Mouse (Mus musculus) layer of hippocampus, adult 9-10 months (tissue): ENCODE results near the gene Gm42742.
A peak's percentile ranks its signal among the peaks of the same experiment; 100 is the strongest.

ENCODE experiments used
- DNase-seq: peaks from one replicate; pipeline ENCODE4 v3.0.0; 2022; ENCODE audit warnings: low spot score

Gene Gm42742

DNA sequence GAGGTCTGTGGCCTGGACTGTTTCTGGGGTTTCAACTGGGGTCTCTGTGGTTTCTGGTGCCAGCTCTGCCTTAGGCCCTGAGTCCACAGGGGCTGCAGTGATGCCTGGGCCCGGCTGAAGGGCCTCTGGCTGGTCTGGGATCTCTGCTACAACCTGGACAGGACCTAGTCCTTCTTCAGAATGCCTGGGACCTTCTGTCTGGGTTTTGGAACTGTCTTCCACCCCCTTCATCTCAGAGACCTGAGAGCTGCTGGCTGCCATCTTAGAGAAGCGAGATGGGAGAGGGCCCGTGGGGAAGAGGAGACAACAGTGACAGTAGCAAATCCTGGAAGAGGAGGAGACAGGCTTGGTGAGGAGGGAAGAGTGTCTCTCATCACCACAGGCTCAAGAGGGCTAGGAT lies 866 bp downstream of the Gm42742 start:
- DNase-seq = no peak

DNA sequence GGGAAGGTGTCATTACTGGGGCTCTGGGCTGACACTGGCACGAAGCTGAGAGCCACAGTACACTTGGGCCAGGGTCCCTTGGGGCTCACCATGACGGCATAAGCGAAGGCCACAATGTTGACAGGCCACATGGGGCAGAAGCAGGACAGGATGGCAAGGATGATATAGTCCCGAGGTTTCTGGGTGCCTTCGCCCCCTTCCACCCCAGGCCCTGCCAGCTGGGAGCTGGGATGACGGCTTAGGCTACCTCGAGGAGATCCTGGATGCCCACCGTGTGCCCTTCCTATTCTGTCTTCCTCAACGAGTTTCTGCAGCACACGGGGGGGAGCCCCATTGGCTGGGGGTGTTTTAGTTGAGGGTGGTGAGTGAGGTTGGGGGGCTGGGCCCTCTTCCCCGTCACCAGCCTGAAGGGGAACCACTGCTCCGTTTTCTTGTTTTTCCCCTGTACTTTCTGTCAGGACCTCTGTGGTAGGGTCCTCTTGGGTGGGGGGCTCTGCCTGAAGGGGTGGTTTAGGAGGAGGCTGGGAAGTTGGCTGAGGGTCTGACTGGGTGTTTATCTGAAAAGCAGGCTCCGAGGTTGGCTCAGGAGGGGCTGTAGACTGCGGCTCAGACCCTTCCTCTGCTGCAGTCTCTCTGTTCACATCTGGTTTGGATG lies 1.5 kb downstream of the Gm42742 start:
- DNase-seq = no peak

- no peak for DNase-seq
Measured at GRCm38 (mm10) chr7:127018416-127019305, 2.2 kb downstream of the Gm42742 start.

- no peak for DNase-seq
Measured at GRCm38 (mm10) chr7:127017950-127018345, 2.9 kb downstream of the Gm42742 start.

GRCm38 (mm10) chr7:127016971-127017949 lies 3.6 kb downstream of the Gm42742 start, which contains the start of gene Pagr1a:
Gene Pagr1a, minus strand, starts transcription at chr7:127017352.
- peak; percentile 95 for DNase-seq

- DNase-seq = no peak
Measured at GRCm38 (mm10) chr7:127016486-127016938, 4.4 kb downstream of the Gm42742 start.

DNA sequence TGATC lies 4.6 kb downstream of the Gm42742 start, which contains the start of gene Pagr1b:
TSS of gene Pagr1b (minus strand) at position 4 of the 5 bp plus-strand sequence.
- no peak for DNase-seq

DNA sequence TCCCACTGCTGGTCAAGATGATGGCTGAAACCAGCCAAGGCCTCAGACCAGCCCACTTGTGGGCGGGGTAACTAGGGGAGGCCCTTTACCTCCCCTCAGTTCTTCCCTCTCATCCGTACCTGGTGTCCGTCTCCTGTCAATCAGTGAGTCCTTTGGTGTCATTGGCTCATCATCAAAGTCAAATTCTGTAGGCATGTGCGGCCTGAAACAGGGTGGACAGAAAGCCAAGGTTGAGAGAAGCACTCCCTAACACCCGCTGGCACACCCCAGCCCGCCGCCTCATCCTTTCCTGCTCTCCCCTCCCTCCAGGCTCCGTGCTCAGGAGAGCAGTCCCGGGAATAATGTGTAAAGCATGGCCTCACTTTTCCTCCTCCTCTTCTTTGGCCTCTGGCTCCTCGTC lies 4.8 kb downstream of the Gm42742 start:
- DNase-seq = no peak

GRCm38 (mm10) chr7:127014993-127015392 lies 5.9 kb downstream of the Gm42742 start:
- no peak for DNase-seq

DNA sequence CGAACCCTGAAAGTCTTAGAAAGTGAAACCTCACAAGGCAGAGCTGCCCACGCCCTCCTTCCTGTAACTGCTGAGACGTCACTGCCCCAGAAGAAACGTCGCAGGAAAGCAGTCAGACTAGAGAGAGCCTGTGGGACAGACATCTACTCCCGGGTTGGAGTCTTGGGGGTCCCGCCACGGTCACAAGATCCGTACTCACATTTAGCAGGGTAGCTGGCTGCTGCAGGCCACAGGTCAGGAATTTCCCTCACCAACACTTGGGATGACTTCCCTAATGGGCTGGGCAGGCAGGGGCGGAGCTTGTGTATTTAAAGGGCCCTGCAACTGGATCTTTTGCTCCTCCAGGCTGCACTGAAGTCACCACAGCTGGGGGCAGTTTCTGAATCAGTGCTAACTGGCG lies 6.6 kb downstream of the Gm42742 start, which contains the start of gene Mvp:
TSS of gene Mvp (minus strand) at position 302 of the 400 bp plus-strand sequence.
- no peak for DNase-seq

DNA sequence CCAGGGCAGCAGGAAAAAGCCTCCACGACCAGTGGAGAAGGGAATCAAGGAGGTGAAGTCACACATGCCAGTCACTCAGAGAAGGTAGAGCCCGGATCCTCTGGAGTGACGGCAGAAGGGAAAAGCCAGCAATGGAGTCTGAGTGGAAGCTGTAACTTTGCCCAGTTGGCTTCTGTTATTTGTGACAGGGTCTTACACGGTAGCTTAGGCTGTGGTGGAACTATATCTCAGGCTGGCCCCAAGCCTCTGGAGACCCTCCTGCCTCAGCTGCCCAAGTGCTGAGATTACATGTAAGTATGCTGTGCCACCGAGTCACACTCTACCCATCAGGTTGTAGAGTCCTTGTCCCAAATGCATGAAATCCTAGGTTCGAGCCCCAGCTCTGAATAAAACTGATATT lies 7.5 kb downstream of the Gm42742 start:
- no peak for DNase-seq

DNA sequence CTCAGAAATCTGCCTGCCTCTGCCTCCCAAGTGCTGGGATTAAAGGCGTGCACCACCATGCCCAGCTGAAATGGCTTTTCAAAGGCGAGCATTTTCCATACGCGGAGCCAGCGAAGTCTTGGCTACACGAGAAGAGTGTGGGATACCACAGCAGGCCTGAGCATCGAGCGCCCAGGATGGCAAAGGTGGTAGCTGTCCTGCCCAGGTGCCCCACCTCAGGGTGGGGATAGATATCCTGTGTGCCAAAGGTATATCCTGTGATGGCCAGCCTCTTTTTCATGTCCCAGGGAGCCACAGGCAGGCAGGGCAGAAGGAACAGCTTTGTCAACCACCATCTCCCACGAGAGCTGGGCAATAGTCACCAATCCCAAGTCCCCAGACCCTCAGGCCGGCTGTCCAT lies 8.1 kb downstream of the Gm42742 start:
- DNase-seq = no peak

- no peak for DNase-seq
Measured at GRCm38 (mm10) chr7:127012374-127012773, 8.5 kb downstream of the Gm42742 start.

DNA sequence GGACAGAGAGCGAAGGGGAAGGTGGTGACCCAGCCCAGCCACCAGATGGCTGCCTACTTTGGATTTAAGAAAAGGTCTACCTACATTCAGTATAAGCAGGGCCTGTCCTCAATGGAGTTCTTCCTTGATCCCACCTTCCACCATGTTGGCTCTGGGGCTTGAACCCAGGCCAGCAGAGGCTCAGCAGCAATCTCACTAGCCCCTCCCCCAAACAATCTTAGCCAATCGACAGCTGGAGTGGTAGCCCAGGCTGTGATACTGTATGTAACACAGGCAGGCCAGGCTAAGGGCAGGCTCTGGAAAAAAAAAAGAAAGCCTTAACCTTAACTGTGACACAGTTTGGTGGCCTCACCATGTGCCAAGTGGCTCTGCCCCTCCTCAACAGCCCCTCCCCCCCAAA lies 9.2 kb downstream of the Gm42742 start:
- DNase-seq = no peak

- DNase-seq = no peak
Measured at GRCm38 (mm10) chr7:127011051-127011450, 9.8 kb downstream of the Gm42742 start.

DNA sequence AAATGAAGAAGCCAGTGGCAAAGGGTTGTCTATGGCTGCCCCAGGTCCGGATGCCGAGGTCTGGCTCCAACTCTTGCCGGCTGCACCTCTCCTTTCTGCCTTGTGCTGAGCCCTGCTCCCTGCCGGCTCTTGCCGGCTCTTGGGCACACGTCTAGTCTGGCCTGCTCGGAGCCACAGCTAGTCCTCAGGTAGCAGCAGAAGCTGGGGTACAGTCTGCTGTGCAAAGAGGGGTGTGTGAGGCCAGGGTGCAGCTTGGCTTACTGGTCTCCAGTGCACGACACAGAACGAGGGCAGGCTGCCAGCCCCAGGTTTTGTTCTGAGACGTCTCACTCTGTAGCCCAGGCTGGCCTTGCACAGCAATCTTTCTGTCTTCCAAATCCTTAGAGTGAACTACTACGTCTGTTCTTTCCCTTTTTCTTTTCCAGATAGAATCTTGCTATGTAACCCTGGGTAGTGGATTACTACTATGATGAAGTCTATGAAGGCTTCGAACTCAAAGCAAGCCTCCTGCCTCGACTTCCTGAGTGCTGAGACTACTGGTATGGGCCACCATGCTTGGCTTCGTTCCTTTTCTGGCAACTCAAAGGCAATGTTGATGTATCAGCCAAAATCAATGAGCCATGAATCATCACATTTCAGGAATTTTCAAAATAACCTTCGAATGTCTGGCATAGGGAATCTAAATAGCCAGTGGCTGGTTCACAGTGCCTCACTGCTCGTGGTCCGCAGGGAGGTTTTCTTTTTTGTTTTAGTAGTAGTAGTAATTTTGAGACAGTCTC lies 11.4 kb downstream of the Gm42742 start:
- DNase-seq = no peak

- peak; percentile 74 for DNase-seq
Measured at GRCm38 (mm10) chr7:127008239-127009019, 12.5 kb downstream of the Gm42742 start.

DNA sequence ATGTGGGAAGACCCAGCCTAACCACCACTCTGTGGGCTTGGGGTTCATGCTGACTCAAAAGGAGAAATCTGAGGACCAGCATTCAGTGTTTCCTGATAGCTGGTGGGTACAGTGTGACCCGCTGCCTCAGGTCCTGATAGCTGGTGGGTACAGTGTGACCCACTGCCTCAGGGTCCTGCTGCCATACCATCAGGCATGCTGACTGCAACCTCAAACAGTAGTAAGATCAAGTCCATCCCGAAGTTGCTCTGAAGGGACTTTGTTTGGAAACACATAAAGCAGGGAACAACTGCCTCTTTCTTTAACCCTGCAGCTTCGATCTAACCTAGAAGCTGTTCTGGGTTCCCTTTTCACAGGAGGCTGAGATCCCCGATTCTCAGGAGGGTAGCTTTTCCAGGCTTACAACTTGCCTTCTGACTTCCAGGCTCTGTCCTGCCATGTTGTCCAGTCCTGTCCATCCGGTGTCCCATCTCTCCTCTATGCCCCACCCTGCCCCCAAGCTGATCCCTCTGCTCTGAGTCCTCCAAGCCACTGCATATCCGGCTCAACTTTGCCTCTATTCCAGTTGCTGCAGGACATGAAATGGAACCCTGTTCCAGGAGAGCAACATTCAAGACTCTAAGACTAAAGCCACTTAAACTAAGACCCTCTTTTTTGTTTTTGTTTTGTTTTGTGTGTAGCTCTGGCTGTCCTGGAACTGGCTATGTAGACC lies 13.4 kb downstream of the Gm42742 start:
- no peak for DNase-seq

DNA sequence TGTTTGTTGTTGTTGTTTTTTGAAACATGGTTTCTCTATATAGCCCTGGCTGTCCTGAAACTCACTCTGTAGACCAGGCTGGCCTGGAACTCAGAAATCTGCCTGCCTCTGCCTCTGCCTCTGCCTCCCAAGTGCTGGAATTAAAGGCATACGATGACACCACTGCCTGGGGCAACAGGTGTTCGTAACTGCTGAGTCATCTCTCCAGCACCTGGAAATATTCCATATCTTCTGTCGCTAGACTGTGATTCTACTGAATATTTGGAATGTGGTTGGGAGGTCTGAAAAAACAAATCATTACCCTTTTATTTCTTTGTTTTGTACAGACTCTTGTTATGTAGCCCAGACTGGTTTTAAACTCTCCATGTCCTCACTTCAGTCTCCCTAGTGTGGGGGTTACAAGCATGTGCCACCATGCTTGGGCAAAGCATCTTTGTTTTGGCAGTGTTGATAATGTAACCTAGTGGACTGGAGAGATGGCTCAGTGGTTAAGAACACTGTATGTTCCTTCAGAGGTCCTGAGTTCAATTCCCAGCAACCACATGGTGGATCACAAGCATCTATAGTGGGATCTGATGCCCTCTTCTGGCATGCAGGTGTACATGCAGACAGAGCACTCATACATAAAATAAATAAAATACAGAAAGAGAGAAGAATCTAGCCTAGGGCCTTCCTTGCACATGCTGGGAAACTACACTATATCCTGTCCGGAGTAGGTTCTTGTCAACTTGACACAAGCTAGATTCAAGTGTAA lies 16.6 kb downstream of the Gm42742 start:
- no peak for DNase-seq

GRCm38 (mm10) chr7:127003620-127004019 lies 17.3 kb downstream of the Gm42742 start:
- no peak for DNase-seq
